Mouse (Mus musculus): ENCODE measurements around the gene A930009A15Rik. TPM values are rescaled to one million over a fixed set of nuclear protein-coding genes. Genes with fewer than 3 reads are reported as not detected.

Gene A930009A15Rik
- not detected in 2 replicates for polyA plus RNA-seq (2014; fragmentation: Nextera tagmentation; extraction: Ambion mirVana)

- H3K9me3 ChIP-seq (ENCODE audit: low read depth, low read length) = no peaks in the 10 kb centered on the region
- ATAC-seq (ENCODE audit: insufficient read depth) = no peak
- no peaks in the 10 kb centered on the region for H3K36me3 ChIP-seq (ENCODE audit: insufficient read depth)
- H3K9ac ChIP-seq = no peak within 1 kb of the TSS
- no peak within 1 kb of the TSS for H3K4me2 ChIP-seq
- H3K4me1 ChIP-seq (ENCODE audit: insufficient read depth) = no peaks in the 10 kb centered on the region
- no peak within 1 kb of the TSS for H3K27ac ChIP-seq (ENCODE audit: low read depth)
- no peaks in the 10 kb centered on the region for H3K27me3 ChIP-seq (ENCODE audit: insufficient read depth, low read length)
- H3K4me3 ChIP-seq (ENCODE audit: low read depth, low read length) = no peak within 1 kb of the TSS
- no peak for TF ChIP-seq CTCF (IDR thresholded peaks at IDR 0.05; ENCODE audit: low read depth)
- WGBS = 79% methylated on average over 15 of the region's 15 CpGs
- no peak for DNase-seq
Observed at GRCm38 (mm10) chr10:115569712-115570491, at the start of gene A930009A15Rik. A930009A15Rik (plus strand) TSS chr10:115569986.

GRCm38 (mm10) chr10:115520200-115521080, 49.3 kb upstream of the A930009A15Rik start:
- TF ChIP-seq CTCF (IDR thresholded peaks at IDR 0.05; ENCODE audit: low read depth) = no peak
- Histone ChIP-seq H3K9me3 (ENCODE audit: low read depth, low read length) (no peaks in the 10 kb centered on the region), H3K4me1 (ENCODE audit: insufficient read depth) (no peaks in the 10 kb centered on the region), H3K36me3 (ENCODE audit: insufficient read depth) (no peaks in the 10 kb centered on the region), H3K9ac (no peak overlapping the region), H3K27ac (ENCODE audit: low read depth) (no peak overlapping the region), H3K4me3 (ENCODE audit: low read depth, low read length) (no peak overlapping the region), H3K4me2 (no peak overlapping the region), H3K27me3 (ENCODE audit: insufficient read depth, low read length) (no peaks in the 10 kb centered on the region)
- DNase-seq (no peak), ATAC-seq (ENCODE audit: insufficient read depth) (no peak)
- WGBS = 72% methylated on average over 17 of the region's 17 CpGs

- H3K4me2 ChIP-seq = no peak overlapping the region
- H3K27me3 ChIP-seq (ENCODE audit: insufficient read depth, low read length) = no peaks in the 10 kb centered on the region
- no peak for TF ChIP-seq CTCF (IDR thresholded peaks at IDR 0.05; ENCODE audit: low read depth)
- H3K36me3 ChIP-seq (ENCODE audit: insufficient read depth) = no peaks in the 10 kb centered on the region
- no peaks in the 10 kb centered on the region for H3K9me3 ChIP-seq (ENCODE audit: low read depth, low read length)
- no peak overlapping the region for H3K27ac ChIP-seq (ENCODE audit: low read depth)
- H3K4me1 ChIP-seq (ENCODE audit: insufficient read depth) = no peaks in the 10 kb centered on the region
- DNase-seq = no peak
- no peak for ATAC-seq (ENCODE audit: insufficient read depth)
- no peak overlapping the region for H3K4me3 ChIP-seq (ENCODE audit: low read depth, low read length)
- WGBS = 54% methylated on average over 4 of the region's 4 CpGs
- no peak overlapping the region for H3K9ac ChIP-seq
Observed at GRCm38 (mm10) chr10:115521081-115521451, 48.7 kb upstream of the A930009A15Rik start.

- Histone ChIP-seq H3K9me3 (ENCODE audit: low read depth, low read length) (no peaks in the 10 kb centered on the region), H3K9ac (no peak overlapping the region), H3K4me2 (no peak overlapping the region), H3K27me3 (ENCODE audit: insufficient read depth, low read length) (no peaks in the 10 kb centered on the region), H3K4me1 (ENCODE audit: insufficient read depth) (0 out of 2 replicates have a peak, but pooled peaks cover 4% of the 10 kb centered on the region), H3K36me3 (ENCODE audit: insufficient read depth) (no peaks in the 10 kb centered on the region), H3K27ac (ENCODE audit: low read depth) (no peak overlapping the region), H3K4me3 (ENCODE audit: low read depth, low read length) (no peak overlapping the region)
- ATAC-seq (ENCODE audit: insufficient read depth) = no peak
- WGBS = 48% methylated on average over 4 of the region's 4 CpGs
- TF ChIP-seq CTCF (IDR thresholded peaks at IDR 0.05; ENCODE audit: low read depth) = no peak
- no peak for DNase-seq
Observed at GRCm38 (mm10) chr10:115528892-115529291, 40.9 kb upstream of the A930009A15Rik start.

- DNase-seq (no peak), ATAC-seq (ENCODE audit: insufficient read depth) (no peak)
- 0 out of 2 replicates have a peak, but pooled peaks have one; percentile 15 for TF ChIP-seq CTCF (IDR thresholded peaks at IDR 0.05; ENCODE audit: low read depth)
- H3K36me3 ChIP-seq (ENCODE audit: insufficient read depth) = no peaks in the 10 kb centered on the region
- H3K27ac ChIP-seq (ENCODE audit: low read depth) = no peak overlapping the region
- H3K4me2 ChIP-seq = no peak overlapping the region
- H3K9me3 ChIP-seq (ENCODE audit: low read depth, low read length) = no peaks in the 10 kb centered on the region
- no peak overlapping the region for H3K9ac ChIP-seq
- 80% methylated on average over 12 of the region's 12 CpGs for WGBS
- H3K4me1 ChIP-seq (ENCODE audit: insufficient read depth) = 0 out of 2 replicates have a peak, but pooled peaks cover 4% of the 10 kb centered on the region
- no peaks in the 10 kb centered on the region for H3K27me3 ChIP-seq (ENCODE audit: insufficient read depth, low read length)
- H3K4me3 ChIP-seq (ENCODE audit: low read depth, low read length) = no peak overlapping the region
Observed at GRCm38 (mm10) chr10:115529768-115530167, 40.0 kb upstream of the A930009A15Rik start.

GRCm38 (mm10) chr10:115530746-115531145, 39.0 kb upstream of the A930009A15Rik start:
- Histone ChIP-seq H3K4me1 (ENCODE audit: insufficient read depth) (0 out of 2 replicates have a peak, but pooled peaks cover 4% of the 10 kb centered on the region), H3K27ac (ENCODE audit: low read depth) (no peak overlapping the region), H3K27me3 (ENCODE audit: insufficient read depth, low read length) (no peaks in the 10 kb centered on the region), H3K36me3 (ENCODE audit: insufficient read depth) (no peaks in the 10 kb centered on the region), H3K9me3 (ENCODE audit: low read depth, low read length) (no peaks in the 10 kb centered on the region), H3K9ac (no peak overlapping the region), H3K4me3 (ENCODE audit: low read depth, low read length) (no peak overlapping the region), H3K4me2 (no peak overlapping the region)
- 7% methylated on average over 2 of the region's 2 CpGs for WGBS
- DNase-seq = peak; percentile 11
- no peak for TF ChIP-seq CTCF (IDR thresholded peaks at IDR 0.05; ENCODE audit: low read depth)
- no peak; the same call in 1 of the 2 replicates for ATAC-seq (ENCODE audit: insufficient read depth)

- WGBS = 65% methylated on average over 6 of the region's 6 CpGs
- no peak for ATAC-seq (ENCODE audit: insufficient read depth)
- no peak overlapping the region for H3K4me3 ChIP-seq (ENCODE audit: low read depth, low read length)
- H3K36me3 ChIP-seq (ENCODE audit: insufficient read depth) = no peaks in the 10 kb centered on the region
- TF ChIP-seq CTCF (IDR thresholded peaks at IDR 0.05; ENCODE audit: low read depth) = no peak
- no peaks in the 10 kb centered on the region for H3K27me3 ChIP-seq (ENCODE audit: insufficient read depth, low read length)
- DNase-seq = peak; percentile 12
- no peak overlapping the region for H3K27ac ChIP-seq (ENCODE audit: low read depth)
- H3K9ac ChIP-seq = no peak overlapping the region
- no peaks in the 10 kb centered on the region for H3K9me3 ChIP-seq (ENCODE audit: low read depth, low read length)
- no peaks in the 10 kb centered on the region for H3K4me1 ChIP-seq (ENCODE audit: insufficient read depth)
- no peak overlapping the region for H3K4me2 ChIP-seq
Observed at GRCm38 (mm10) chr10:115542917-115543316, 26.9 kb upstream of the A930009A15Rik start.
